Mouse (Mus musculus): ENCODE measurements at regions not wholly inside any gene's neighbourhood (a gene's known extent, or its start where the extent isn't known, plus 50 kb on each side); places are given as distances from the start of the nearest gene placed in this dataset.

DNA sequence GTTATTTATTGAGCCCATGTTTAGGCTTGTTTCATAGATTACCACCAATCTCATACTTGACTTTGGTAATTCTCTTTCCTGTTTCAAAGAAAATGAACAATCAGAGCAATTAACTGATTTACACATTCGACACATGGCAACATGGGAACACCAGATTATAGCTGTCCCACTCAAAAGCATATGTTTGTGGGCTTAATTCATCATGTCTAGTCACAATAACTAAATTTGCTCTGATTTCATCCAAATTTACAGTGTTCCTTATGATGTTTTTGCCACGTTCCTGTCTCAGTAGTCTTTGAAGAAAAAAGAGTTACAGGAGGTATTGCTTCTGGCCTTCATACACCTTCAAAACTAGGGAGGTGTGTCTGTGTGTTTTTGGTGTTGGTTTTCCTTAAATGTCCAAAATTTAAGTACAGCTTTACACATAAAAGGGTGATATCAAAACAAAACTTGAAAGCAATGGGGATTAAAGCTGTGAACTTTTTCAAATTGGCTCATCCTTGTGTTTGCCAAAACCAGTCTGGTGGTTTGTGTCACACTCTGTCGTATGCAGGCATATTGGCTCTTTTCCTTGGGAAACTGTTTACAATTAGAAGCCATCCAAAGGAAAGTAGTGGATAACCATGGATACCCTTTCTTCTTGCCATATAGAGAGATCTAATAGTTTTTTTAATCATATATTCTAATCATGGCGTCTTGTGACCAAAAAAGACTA is 291.3 kb downstream of the Etv1 start:
- ATAC-seq (replicated peaks; ENCODE audit: low read depth, poor library complexity, severe bottlenecking) = no peak

DNA sequence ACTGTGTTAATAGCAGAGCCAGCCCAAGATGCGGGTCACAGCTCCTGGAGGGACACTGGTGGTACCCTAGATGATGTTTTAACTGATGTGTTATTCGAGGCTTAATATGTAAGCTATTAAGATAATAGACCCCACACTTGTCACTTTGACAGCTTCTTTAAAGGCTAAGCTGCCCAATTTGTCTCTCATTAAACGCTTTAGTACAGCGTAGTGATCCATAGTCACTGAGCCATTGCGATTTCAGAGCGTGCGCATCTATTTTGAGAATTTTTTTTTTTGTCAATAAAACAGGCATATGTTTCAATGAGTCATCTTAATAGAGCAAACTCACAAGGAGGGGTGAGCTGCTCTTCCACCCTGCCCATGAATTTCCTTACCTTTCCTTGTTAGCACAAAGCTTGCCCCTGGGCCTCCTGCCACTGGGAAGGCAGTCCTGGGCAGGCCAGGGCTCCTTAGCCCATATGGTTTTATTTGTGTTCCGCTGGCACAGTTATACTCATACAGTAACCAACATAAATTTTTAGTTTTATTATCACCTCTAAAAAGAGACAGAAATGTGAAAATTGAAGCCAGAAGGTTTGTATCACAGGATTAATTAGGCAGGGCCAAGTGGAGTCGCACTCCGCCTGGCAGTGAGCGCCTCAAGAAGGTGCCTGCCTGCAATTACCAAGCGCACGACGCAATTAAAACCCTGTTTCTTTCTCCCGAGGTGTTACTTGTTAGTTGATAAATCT is 294.3 kb downstream of the Etv1 start:
- ATAC-seq (replicated peaks; ENCODE audit: low read depth, poor library complexity, severe bottlenecking) = no peak

DNA sequence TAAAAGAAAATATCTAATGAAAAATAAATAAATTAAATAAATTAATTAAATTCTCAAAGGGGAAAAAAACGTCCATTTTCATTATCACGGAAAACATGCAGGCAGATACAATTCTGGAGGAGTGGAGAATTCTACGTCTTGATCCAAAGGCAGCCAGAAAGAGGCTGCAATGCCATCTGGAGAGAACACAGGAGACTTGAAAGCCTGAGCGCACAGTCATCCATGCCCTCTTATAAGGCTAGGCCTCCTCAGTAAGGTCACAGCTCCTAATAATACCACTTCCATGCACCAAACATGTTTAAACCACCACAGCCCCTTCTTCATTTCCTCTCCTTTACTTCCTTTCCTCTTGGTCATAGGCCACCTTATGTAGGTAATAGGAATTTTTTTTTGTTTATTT is 307.1 kb downstream of the Etv1 start:
- no peak for ATAC-seq (replicated peaks; ENCODE audit: low read depth, poor library complexity, severe bottlenecking)

GRCm38 (mm10) chr12:39094638-39095230 is 315.6 kb downstream of the Etv1 start:
- ATAC-seq (replicated peaks; ENCODE audit: low read depth, poor library complexity, severe bottlenecking) = no peak

DNA sequence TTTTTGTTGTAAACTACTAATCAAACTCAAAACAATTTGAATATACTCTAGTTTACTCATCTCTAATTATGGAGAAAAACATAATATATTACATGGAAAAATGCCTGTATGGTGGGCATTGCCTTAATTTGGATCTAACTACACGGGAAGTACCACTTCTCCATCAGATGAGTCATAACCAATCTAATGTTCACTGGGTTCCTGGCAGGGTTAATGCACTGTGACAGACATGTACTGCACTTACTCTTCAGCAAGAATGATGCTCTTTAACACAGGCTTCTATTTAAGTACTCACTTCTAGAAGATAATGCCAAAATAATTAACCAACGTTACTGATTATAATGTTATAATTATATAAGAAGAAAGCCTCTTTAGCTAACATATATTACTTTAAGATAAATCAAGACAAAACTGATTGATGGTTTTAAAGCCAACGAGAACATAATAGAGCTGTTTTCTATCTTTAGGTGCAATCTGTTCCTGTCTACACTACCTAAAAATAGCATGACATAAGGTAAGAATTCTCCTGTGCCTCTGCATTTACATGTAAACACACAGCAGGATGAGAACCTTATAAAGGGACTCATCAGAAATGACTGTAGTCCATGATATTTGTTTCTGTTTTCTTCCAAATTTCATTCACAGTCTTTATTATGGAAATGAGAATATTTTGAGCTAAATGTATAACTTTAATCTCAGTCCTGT is 344.4 kb downstream of the Etv1 start:
- no peak for ATAC-seq (replicated peaks; ENCODE audit: low read depth, poor library complexity, severe bottlenecking)

DNA sequence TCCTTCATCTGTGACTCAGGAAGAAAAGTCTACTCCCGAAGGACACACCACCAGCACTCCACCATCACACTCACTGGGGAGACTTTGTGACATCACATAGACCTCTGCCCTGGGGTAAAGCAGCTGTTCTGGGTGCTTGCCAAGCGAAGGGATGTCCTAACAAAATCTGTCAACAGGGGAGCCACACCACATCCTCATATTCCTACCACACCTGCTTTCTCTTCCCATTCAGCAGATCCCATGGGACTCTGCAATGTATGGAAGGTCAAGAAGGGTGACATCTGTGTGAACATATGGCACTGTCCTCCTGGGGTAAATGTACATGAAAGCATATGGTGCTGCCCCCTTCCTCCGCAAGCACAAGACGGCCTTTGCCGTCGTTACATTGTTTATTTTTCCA is 375.5 kb downstream of the Etv1 start:
- no peak for ATAC-seq (replicated peaks; ENCODE audit: low read depth, poor library complexity, severe bottlenecking)

DNA sequence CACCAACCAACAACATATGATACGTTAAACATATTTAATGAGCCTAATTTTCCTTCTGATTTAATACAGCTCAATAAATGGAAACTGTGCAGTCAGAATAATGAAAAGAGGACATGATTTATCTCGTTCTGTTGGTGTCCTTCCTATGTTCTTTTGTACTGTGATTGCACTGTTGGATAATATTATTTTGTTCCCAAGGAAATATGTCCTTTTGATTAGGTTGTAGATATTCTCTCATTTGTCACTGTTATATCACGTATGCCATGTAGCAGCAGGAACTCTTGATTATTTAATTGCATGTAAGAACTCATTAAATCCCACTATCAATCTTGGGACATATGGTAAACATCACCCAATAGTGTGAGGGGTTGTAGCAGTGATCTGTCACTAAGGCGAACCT is 397.8 kb downstream of the Etv1 start:
- no peak for ATAC-seq (replicated peaks; ENCODE audit: low read depth, poor library complexity, severe bottlenecking)

DNA sequence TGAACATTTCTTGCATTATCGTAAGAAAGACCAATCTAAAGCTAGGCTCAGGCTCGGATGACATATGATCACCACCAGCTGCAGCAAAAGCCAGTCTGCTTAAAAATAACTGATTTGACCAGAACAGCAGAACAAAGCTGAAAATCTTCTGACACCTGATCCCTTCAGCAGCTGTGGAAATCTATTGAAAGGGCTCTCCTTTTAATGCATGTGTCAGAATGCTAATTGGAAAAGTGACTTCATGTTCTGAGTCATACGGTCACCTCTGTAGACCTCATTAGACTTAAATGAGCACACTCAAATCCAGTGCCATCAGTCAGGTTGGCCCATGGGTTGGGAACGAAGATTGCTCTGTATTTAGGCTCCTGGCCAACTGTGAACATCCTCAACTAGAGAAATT is 444.9 kb downstream of the Etv1 start:
- ATAC-seq (replicated peaks; ENCODE audit: low read depth, poor library complexity, severe bottlenecking) = no peak

DNA sequence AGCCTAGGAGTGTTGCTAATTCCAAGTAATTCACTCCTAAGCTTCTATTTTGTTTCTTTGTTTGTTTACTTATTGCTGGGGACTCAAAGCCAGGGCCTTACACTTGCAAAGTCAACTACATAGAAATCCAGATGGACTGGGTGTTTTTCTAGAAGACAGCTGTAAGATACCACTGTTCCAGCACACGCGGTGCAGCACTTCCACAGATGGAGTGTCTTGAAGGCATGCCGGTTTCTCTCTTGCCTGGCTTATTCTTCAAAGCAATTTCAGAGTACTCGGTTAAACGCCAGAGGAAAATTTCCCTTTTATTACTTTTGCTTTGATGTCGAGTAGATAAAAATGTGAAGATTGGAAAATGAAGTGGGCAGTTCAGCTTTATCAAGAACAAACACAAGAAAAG is 477.4 kb downstream of the Etv1 start:
- no peak for ATAC-seq (replicated peaks; ENCODE audit: low read depth, poor library complexity, severe bottlenecking)

- ATAC-seq (replicated peaks; ENCODE audit: low read depth, poor library complexity, severe bottlenecking) = no peak
These were observed 478.4 kb downstream of the Etv1 start for GRCm38 (mm10) chr12:39257571-39257970.

DNA sequence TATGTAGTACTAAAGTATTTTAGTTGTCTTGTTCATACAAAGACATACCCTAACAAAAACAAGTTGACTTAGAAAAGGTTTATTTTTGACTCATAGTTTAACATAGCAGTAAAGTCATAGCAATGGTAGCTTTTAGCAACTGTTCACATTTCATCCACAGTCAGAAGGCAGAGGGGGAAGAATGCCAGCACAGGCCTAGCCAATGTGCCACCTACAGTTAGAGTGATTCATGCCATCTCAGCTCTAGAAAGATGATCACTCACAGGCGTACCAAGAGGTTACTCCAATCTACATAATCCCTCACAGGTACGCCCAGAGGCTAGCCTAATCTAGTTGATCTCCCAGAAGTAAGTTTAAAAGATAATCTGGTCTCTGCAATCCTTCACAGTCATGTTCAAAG is 510.5 kb downstream of the Etv1 start:
- ATAC-seq (replicated peaks; ENCODE audit: low read depth, poor library complexity, severe bottlenecking) = no peak

GRCm38 (mm10) chr12:39301351-39302212 is 522.4 kb downstream of the Etv1 start:
- ATAC-seq (replicated peaks; ENCODE audit: low read depth, poor library complexity, severe bottlenecking) = no peak

- no peak for ATAC-seq (replicated peaks; ENCODE audit: low read depth, poor library complexity, severe bottlenecking)
These were observed 523.0 kb downstream of the Etv1 start for GRCm38 (mm10) chr12:39302213-39302591.

GRCm38 (mm10) chr12:39307746-39308145 is 528.6 kb downstream of the Etv1 start:
- ATAC-seq (replicated peaks; ENCODE audit: low read depth, poor library complexity, severe bottlenecking) = no peak

GRCm38 (mm10) chr12:39309905-39310304 is 530.7 kb downstream of the Etv1 start:
- ATAC-seq (replicated peaks; ENCODE audit: low read depth, poor library complexity, severe bottlenecking) = no peak

GRCm38 (mm10) chr12:39317229-39317628 is 538.0 kb downstream of the Etv1 start:
- ATAC-seq (replicated peaks; ENCODE audit: low read depth, poor library complexity, severe bottlenecking) = no peak

DNA sequence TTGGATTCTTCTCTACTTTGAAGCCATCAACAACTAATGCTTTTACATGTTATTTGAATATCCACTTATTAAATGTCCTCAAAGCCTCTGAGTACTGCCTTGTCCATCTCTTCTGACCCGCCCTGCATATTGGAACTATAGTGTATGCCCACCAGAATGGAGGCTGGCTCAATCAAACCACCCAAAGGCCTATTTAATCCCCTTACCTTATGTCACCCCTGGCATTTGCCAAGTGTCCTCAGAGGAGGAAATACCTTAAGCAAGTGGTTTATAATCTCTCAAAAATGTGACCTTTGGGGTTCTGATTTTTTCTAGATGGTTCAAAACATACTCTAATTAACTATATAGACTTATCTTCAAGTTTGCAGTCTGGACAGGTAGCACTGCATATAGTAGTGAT is 542.3 kb downstream of the Etv1 start:
- ATAC-seq (replicated peaks; ENCODE audit: low read depth, poor library complexity, severe bottlenecking) = no peak

GRCm38 (mm10) chr12:39326157-39326556 is 547.0 kb downstream of the Etv1 start:
- no peak for ATAC-seq (replicated peaks; ENCODE audit: low read depth, poor library complexity, severe bottlenecking)

GRCm38 (mm10) chr12:39326668-39327299 is 547.6 kb downstream of the Etv1 start:
- no peak for ATAC-seq (replicated peaks; ENCODE audit: low read depth, poor library complexity, severe bottlenecking)

DNA sequence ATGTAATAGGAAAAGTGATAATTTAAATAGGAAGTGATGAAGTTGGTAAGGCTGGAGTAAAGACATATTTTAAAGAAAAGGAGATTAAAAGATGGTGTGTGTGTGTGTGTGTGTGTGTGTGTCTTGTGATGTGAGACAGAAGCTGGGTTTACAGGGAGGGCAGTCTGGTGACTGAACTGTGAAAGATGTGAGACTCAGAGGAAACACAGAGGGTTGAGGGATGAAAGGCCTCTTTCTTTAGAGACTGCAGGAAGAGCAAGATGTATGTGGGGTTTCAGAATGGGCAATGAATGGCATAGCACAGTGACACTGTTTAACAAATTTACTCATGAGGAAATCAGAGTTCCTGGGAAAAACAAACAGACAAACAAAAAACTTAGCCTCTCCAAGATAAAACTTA is 549.2 kb downstream of the Etv1 start:
- ATAC-seq (replicated peaks; ENCODE audit: low read depth, poor library complexity, severe bottlenecking) = no peak
